Mouse (Mus musculus) hematopoietic stem cell, adult 5-6 weeks (primary cell): Measurements from ENCODE around the gene Bloc1s5. TPM values are rescaled to one million over a fixed set of nuclear protein-coding genes. Genes with fewer than 3 reads are reported as not detected.

Experiments
- ATAC-seq, 2 experiments: fragments of 125-278 bp in 1 of 2; replicated peaks in 1 of 2; 2 replicates each; pipeline ENCODE4 v1.8.0; 2016 to 2017; ENCODE audit warnings: inconsistent platforms in 2 of 2, mild to moderate bottlenecking in 2 of 2, moderate number of reproducible peaks in 2 of 2, low read depth in 1 of 2, moderate TSS enrichment in 1 of 2; ENCODE audit not compliant: low FRiP score in 2 of 2, poor library complexity in 2 of 2, severe bottlenecking in 2 of 2, insufficient read depth in 1 of 2, low TSS enrichment in 1 of 2
- total RNA-seq: library from RNA; stranded (forward); fragments of 172-1452, 232-1000 nt; gene quantifications from 2 replicates; pipeline ENCODE4 v1.2.3, GENCODE M21; 2017

Bloc1s5 gene
- total RNA-seq, 1 experiment from 2014 or later, result 8.3 TPM

GRCm38 (mm10) chr13:38593114-38593513 lies 41.8 kb downstream of the Bloc1s5 start:
- ATAC-seq, result no peak

GRCm38 (mm10) chr13:38587350-38587749 lies 47.6 kb downstream of the Bloc1s5 start:
- ATAC-seq, result no peak

DNA sequence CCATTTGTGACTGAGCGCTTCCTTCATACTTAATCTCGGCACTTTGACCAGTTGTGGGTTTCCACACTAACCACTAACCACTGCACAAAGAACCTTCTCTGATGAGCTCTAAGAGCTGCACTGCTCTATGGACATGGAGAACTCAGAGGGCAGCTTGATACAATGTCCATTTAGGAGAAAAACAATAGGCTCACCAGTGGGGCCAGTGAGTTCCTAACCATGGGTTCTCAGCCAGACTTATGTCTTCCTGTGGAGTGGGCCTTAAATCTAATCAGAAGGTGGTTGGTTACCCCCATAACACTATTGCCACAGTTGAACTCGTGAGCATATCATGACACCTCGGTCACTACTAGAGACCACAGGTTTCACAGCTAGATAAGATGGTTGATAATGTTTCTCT lies 48.5 kb downstream of the Bloc1s5 start:
- no peak for ATAC-seq

- no peak for ATAC-seq
Observed at GRCm38 (mm10) chr13:38582768-38583167, 52.1 kb downstream of the Bloc1s5 start.

- ATAC-seq, result peak; percentile 62 to 64
Observed at GRCm38 (mm10) chr13:38580601-38581457, 54.1 kb downstream of the Bloc1s5 start.

DNA sequence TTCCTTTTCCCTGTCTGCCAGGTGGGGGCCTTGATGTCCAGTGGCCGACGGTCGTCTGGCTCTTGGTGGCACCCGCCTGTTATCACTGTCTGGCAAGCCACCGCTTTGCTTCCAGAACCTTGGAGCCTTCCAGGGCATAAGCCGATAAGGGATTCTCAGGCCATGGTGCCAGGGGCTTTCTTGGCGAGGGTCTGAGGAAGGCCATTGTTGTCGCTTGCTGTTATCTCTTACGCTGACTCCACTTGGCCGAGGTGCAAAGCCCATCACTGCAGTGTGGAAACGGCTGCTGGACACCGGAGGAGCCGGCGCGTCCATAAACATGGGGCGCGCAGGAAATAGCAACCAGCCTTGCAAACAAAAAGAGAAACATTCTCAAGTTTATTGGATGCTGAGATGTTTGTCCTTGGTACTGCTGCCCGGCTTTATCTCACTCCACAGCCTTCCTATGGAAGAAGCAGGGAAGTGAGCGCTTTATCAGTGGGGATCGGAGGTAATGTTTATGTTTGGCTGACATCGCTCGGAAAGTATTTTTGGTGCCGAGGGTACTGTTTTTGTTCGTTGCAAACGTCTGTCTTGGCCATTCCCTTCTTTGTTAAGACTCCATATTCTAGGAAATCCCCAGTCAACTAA lies 54.8 kb downstream of the Bloc1s5 start:
- ATAC-seq, result 0 out of 4 replicates have a peak, but pooled peaks of 1 of the 2 experiments have one; percentile 42

- ATAC-seq, result no peak
Observed at GRCm38 (mm10) chr13:38574668-38575067, 60.2 kb downstream of the Bloc1s5 start.

- ATAC-seq, result no peak
Observed at GRCm38 (mm10) chr13:38573281-38573680, 61.6 kb downstream of the Bloc1s5 start.

DNA sequence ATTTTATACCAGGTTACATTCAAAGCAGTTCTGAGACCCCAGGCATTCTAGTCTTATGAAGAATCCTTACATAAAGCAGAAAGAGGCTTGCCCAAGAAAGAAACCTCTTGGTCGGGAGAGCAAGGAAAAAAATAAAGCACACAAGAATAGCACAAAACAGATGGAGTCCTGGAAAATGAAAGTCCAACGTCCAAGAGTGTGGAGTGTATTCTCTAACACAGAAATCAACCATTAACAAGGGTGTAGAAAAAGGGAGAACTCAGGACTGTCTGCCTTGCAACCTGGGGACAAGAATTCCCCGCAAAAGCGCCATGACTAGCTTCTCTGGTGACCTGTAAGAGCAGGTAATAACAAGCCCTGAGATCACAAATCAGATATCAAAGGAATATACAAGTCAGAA lies 69.7 kb downstream of the Bloc1s5 start:
- ATAC-seq, result no peak

- no peak for ATAC-seq
Observed at GRCm38 (mm10) chr13:38554611-38555010, 80.3 kb downstream of the Bloc1s5 start.

DNA sequence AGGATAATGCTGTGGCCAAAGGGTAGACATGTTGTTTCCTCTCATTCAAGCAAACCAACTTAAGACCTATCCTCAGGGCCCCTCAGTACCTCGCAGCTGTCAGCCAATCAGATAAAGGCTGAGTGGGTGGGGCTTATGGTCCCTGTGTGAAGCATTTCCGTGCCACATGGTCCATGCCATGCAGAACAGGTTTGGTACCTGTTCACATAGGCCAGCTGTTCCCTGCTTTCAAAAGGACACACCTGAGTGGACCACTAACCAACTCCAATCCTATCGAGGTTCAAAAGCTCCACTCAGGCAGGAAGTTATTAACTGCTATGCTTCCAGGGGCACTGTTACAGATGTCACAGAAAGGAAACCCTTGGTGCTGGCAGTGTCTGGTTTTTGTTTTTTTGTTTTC lies 80.7 kb downstream of the Bloc1s5 start:
- ATAC-seq, result no peak

- ATAC-seq, result no peak
Observed at GRCm38 (mm10) chr13:38548681-38549080, 86.2 kb downstream of the Bloc1s5 start.

GRCm38 (mm10) chr13:38547717-38548116 lies 87.2 kb downstream of the Bloc1s5 start:
- ATAC-seq, result no peak

DNA sequence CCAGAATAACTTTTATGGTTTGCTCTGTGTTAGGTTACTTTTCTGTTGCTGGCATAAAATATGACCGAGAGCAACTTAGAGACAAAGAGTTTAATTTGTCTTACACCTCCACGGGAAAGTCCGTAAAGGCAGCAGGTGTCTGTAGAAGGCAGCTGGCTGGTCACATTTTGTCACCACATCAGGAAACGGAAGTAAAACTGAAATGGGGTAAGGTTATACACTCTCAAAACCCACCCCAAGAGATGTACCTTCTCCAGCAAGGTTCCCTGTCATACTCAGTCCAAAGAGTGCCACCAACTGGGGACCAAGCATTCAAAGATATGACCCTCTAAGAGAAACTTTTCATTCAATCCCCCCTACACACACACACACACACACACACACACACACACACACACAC lies 88.2 kb downstream of the Bloc1s5 start:
- no peak for ATAC-seq

- no peak for ATAC-seq
Observed at GRCm38 (mm10) chr13:38545460-38545859, 89.4 kb downstream of the Bloc1s5 start.

DNA sequence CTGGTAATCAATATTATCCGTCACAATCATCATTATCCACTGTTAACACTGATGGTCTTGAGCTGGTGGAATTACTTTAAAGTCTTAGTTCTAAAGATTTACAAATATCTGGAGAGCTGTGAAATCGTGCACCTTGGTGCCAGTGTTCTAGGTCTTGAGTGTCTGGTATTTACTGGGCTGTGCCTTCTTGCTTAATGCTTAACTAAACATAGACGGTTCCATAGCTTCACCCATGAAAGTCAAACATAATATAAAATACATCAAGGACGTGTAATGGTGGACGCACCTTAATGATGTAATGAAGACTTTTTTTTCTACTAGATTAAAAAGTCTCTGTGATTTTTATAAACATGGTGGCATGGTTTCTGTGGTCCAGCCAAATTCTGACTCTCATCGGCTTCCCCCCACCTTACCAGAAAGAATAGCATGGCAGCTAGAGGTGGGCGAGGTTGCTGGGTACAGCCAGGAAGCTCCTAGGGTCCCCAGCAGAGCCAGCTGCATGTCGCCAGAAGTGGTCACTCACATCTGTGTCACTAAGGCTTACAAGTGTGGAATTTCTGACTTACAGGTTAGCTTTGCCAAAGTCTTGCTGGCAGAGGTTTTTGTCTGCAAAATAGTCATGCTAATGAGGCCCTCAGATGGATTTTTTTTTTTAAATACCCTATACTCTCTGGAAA lies 90.0 kb downstream of the Bloc1s5 start:
- ATAC-seq, result no peak

DNA sequence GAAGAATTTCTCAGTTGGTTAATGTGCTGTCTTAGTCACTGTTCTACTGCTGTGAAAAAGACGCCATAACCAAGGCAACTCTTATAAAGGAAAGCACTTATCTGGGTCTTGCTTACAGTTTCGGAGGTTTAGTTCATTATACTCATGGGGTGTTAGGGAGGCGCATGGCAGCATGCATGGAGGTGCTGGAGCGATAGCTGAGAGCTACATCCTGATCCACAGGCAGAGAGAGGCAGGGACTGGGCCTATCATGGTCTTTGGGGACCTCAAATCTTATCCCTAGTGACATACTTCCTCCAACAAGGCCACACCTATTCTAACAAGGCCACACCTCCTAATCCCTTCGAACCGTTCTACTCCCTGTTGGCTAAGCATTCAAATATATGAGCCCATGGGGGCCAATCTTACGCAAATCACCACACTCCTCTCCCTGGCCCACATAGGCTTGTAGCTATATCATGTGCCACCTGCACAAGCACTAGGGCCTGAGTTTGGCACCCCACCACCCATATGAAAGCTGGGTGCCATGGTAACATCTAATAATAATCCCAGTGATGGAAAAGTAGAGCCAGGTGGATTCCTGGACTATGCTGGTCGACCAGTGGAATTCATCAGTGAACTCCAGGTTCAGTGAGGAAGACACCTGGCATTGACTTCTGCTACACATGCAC lies 91.3 kb downstream of the Bloc1s5 start:
- ATAC-seq, result no peak
